Mouse (Mus musculus): ENCODE measurements around the gene Suco. TPM values are rescaled to one million over a fixed set of nuclear protein-coding genes. Genes with fewer than 3 reads are reported as not detected.
A peak's percentile ranks its signal among the peaks of the same experiment; 100 is the strongest.

Suco gene
- 32.3 and 42.3 TPM in 2 replicates for polyA plus RNA-seq (2014; fragmentation: Nextera tagmentation; extraction: Ambion mirVana)

GRCm38 (mm10) chr1:161876553-161877447, at the start of gene Suco:
Suco (minus strand) TSS chr1:161876682.
- peak within 1 kb of the TSS; percentile 93 for H3K9ac ChIP-seq (ENCODE audit: low read length)
- H3K27me3 ChIP-seq (ENCODE audit: control insufficient read depth, insufficient read depth, low read length), result no peaks in the 10 kb centered on the region
- ATAC-seq (ENCODE audit: insufficient number of reproducible peaks, low FRiP score, low TSS enrichment, low read depth) (peak; percentile 100), DNase-seq (ENCODE audit: low spot score) (peak; percentile 99)
- under 1% methylated on average over 51 of the region's 74 CpGs for WGBS
- H3K4me3 ChIP-seq (ENCODE audit: low read depth, low read length), result peak within 1 kb of the TSS; percentile 92
- H3K36me3 ChIP-seq (ENCODE audit: control insufficient read depth, insufficient read depth, low read length), result no peaks in the 10 kb centered on the region
- peak within 1 kb of the TSS; percentile 95 for H3K27ac ChIP-seq (replicated peaks; ENCODE audit: low read depth, low read length)
- no peaks in the 10 kb centered on the region for H3K9me3 ChIP-seq (ENCODE audit: control insufficient read depth, low read length)
- peak within 1 kb of the TSS; percentile 86 for H3K4me2 ChIP-seq (ENCODE audit: low read depth, severe bottlenecking)
- peaks cover 6% of the 10 kb centered on the region for H3K4me1 ChIP-seq (ENCODE audit: control insufficient read depth, insufficient read depth, low read length)

DNA sequence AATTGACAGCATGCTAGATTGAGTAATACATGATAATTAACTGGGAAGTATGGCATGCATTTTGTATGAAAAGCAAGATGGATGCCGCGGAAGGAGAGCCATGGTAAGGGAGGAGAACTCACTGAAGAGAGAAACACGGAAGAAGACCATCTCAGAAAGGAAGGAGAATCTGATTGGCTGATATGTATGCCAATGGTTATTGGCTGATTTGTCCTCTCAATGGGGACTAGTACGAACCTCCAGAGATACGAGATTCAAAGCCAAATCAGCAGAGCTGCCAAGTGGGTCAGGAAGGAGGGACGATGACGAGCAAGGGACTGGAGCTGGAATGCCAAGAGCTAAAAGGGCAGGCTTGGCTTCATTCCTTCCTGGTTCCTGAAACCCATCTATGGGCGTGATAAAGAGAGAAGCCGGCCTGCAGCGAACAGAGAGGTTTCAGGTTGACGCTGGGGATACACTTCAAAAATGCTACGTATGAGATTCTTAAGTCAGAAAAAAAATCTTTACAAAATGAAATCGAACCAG, 48.9 kb upstream of the Suco start:
- Histone ChIP-seq H3K27ac (replicated peaks; ENCODE audit: low read depth, low read length) (no peak overlapping the region), H3K36me3 (ENCODE audit: control insufficient read depth, insufficient read depth, low read length) (no peaks in the 10 kb centered on the region), H3K4me3 (ENCODE audit: low read depth, low read length) (no peak overlapping the region), H3K4me1 (ENCODE audit: control insufficient read depth, insufficient read depth, low read length) (no peaks in the 10 kb centered on the region), H3K9ac (ENCODE audit: low read length) (no peak overlapping the region), H3K4me2 (ENCODE audit: low read depth, severe bottlenecking) (no peak overlapping the region), H3K9me3 (ENCODE audit: control insufficient read depth, low read length) (no peaks in the 10 kb centered on the region), H3K27me3 (ENCODE audit: control insufficient read depth, insufficient read depth, low read length) (no peaks in the 10 kb centered on the region)
- no peak for DNase-seq (ENCODE audit: low spot score)
- ATAC-seq (ENCODE audit: insufficient number of reproducible peaks, low FRiP score, low TSS enrichment, low read depth), result no peak
- WGBS, result 91% methylated on average over 13 of the region's 13 CpGs

GRCm38 (mm10) chr1:161924321-161924720, 47.8 kb upstream of the Suco start:
- WGBS, result 82% methylated on average over 3 of the region's 3 CpGs
- no peak overlapping the region for H3K9ac ChIP-seq (ENCODE audit: low read length)
- no peak for ATAC-seq (ENCODE audit: insufficient number of reproducible peaks, low FRiP score, low TSS enrichment, low read depth)

DNA sequence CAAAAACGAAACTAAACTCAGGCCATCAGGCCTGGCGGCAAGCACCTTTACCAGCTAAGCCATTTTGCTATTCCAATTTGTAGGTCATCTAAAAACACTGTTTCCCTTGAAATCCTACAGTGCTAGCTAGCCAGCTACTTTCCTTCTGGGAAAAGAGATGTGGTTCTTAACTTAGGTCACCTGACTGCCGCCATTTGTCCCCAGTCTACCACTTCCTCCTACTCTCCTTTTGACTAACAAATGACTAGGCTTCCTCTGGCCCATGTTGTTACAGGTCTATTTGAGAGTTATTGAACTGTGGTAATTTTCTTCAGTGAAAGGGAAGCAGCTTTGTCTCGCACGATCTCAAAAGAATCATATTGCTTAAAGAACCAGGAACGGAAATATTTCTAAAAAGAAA, 45.4 kb upstream of the Suco start:
- Histone ChIP-seq H3K27me3 (ENCODE audit: control insufficient read depth, insufficient read depth, low read length) (no peaks in the 10 kb centered on the region), H3K9me3 (ENCODE audit: control insufficient read depth, low read length) (no peaks in the 10 kb centered on the region), H3K4me2 (ENCODE audit: low read depth, severe bottlenecking) (no peak overlapping the region), H3K36me3 (ENCODE audit: control insufficient read depth, insufficient read depth, low read length) (no peaks in the 10 kb centered on the region), H3K4me1 (ENCODE audit: control insufficient read depth, insufficient read depth, low read length) (peaks cover 5% of the 10 kb centered on the region; the same call in 1 of the 2 replicates), H3K4me3 (ENCODE audit: low read depth, low read length) (no peak overlapping the region), H3K9ac (ENCODE audit: low read length) (no peak overlapping the region), H3K27ac (replicated peaks; ENCODE audit: low read depth, low read length) (no peak overlapping the region)
- DNase-seq (ENCODE audit: low spot score) (no peak), ATAC-seq (ENCODE audit: insufficient number of reproducible peaks, low FRiP score, low TSS enrichment, low read depth) (no peak)
- 85% methylated on average over 6 of the region's 6 CpGs for WGBS

More at GRCm38 (mm10) chr1:161924321-161924720, 47.8 kb upstream of the Suco start:
- H3K27ac ChIP-seq (replicated peaks; ENCODE audit: low read depth, low read length), result no peak overlapping the region
- H3K4me2 ChIP-seq (ENCODE audit: low read depth, severe bottlenecking), result no peak overlapping the region
- H3K4me1 ChIP-seq (ENCODE audit: control insufficient read depth, insufficient read depth, low read length), result no peaks in the 10 kb centered on the region
- no peaks in the 10 kb centered on the region for H3K27me3 ChIP-seq (ENCODE audit: control insufficient read depth, insufficient read depth, low read length)
- H3K36me3 ChIP-seq (ENCODE audit: control insufficient read depth, insufficient read depth, low read length), result no peaks in the 10 kb centered on the region
- DNase-seq (ENCODE audit: low spot score), result no peak
- H3K4me3 ChIP-seq (ENCODE audit: low read depth, low read length), result no peak overlapping the region
- H3K9me3 ChIP-seq (ENCODE audit: control insufficient read depth, low read length), result no peaks in the 10 kb centered on the region

DNA sequence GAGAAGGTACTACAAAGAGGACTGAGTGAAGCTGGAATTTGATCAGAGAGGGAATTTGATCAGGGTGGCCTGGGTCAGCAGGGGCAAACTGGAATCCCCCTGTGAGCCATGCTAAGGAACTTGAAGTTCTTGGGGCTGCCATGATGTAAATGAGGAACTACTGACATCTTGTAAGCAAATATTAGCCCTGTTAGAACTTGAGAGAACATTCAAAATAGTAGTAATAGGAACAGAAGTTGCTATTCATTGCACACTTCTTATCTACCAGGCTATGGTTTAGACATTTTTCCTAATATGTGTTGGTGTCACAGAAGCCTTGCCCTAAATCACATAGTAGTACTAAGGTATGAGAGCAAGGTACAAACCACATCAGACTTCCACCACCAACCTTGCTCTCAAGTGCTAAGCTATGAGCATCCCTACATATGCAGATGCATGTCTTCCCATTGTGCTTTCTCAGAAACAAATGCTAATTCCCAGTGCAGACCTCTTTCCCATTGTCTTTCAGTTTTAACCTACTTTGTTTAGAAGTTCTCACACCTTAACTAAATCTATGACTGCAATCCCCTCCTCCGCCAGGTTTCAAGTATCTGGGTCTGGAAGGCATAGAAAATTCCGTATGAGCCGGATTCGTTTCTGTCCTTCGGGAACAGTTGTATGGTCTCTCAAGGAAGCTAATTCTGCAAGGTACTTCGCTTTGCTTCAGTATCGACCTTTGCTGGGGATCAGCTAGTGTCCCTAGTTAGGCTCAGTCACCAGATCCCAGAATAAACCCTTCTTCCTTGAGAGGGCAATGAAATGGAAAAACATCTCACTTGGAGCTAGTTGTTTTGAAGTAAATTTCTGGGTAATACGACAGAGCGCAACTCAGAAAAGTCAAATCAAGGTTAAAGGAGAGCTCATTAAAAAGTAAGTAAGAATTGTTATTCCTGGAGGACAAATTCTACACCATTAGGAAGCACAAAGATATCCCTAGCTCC, 44.3 kb upstream of the Suco start:
- DNase-seq (ENCODE audit: low spot score) (no peak), ATAC-seq (ENCODE audit: insufficient number of reproducible peaks, low FRiP score, low TSS enrichment, low read depth) (no peak)
- Histone ChIP-seq H3K27ac (replicated peaks; ENCODE audit: low read depth, low read length) (no peak overlapping the region), H3K4me1 (ENCODE audit: control insufficient read depth, insufficient read depth, low read length) (peaks cover 5% of the 10 kb centered on the region; the same call in 1 of the 2 replicates), H3K4me3 (ENCODE audit: low read depth, low read length) (no peak overlapping the region), H3K9ac (ENCODE audit: low read length) (no peak overlapping the region), H3K4me2 (ENCODE audit: low read depth, severe bottlenecking) (no peak overlapping the region), H3K36me3 (ENCODE audit: control insufficient read depth, insufficient read depth, low read length) (no peaks in the 10 kb centered on the region), H3K27me3 (ENCODE audit: control insufficient read depth, insufficient read depth, low read length) (no peaks in the 10 kb centered on the region), H3K9me3 (ENCODE audit: control insufficient read depth, low read length) (no peaks in the 10 kb centered on the region)
- WGBS, result 86% methylated on average over 9 of the region's 9 CpGs

GRCm38 (mm10) chr1:161919594-161919993, 43.1 kb upstream of the Suco start:
- no peak for DNase-seq (ENCODE audit: low spot score)
- no peak for ATAC-seq (ENCODE audit: insufficient number of reproducible peaks, low FRiP score, low TSS enrichment, low read depth)
- Histone ChIP-seq H3K9ac (ENCODE audit: low read length) (no peak overlapping the region), H3K4me2 (ENCODE audit: low read depth, severe bottlenecking) (no peak overlapping the region), H3K4me1 (ENCODE audit: control insufficient read depth, insufficient read depth, low read length) (peaks cover 5% of the 10 kb centered on the region; the same call in 1 of the 2 replicates), H3K36me3 (ENCODE audit: control insufficient read depth, insufficient read depth, low read length) (no peaks in the 10 kb centered on the region), H3K27me3 (ENCODE audit: control insufficient read depth, insufficient read depth, low read length) (no peaks in the 10 kb centered on the region), H3K9me3 (ENCODE audit: control insufficient read depth, low read length) (no peaks in the 10 kb centered on the region), H3K4me3 (ENCODE audit: low read depth, low read length) (no peak overlapping the region), H3K27ac (replicated peaks; ENCODE audit: low read depth, low read length) (no peak overlapping the region)
- 94% methylated on average over 2 of the region's 2 CpGs for WGBS

GRCm38 (mm10) chr1:161918682-161919372, 42.3 kb upstream of the Suco start:
- Histone ChIP-seq H3K9ac (ENCODE audit: low read length) (no peak overlapping the region), H3K4me3 (ENCODE audit: low read depth, low read length) (no peak overlapping the region), H3K4me1 (ENCODE audit: control insufficient read depth, insufficient read depth, low read length) (peaks cover 5% of the 10 kb centered on the region; the same call in 1 of the 2 replicates), H3K27ac (replicated peaks; ENCODE audit: low read depth, low read length) (no peak overlapping the region), H3K9me3 (ENCODE audit: control insufficient read depth, low read length) (no peaks in the 10 kb centered on the region), H3K4me2 (ENCODE audit: low read depth, severe bottlenecking) (no peak overlapping the region), H3K36me3 (ENCODE audit: control insufficient read depth, insufficient read depth, low read length) (no peaks in the 10 kb centered on the region), H3K27me3 (ENCODE audit: control insufficient read depth, insufficient read depth, low read length) (no peaks in the 10 kb centered on the region)
- no peak for DNase-seq (ENCODE audit: low spot score)
- ATAC-seq (ENCODE audit: insufficient number of reproducible peaks, low FRiP score, low TSS enrichment, low read depth), result 0 out of 2 replicates have a peak, but pooled peaks have one; percentile 29
- WGBS, result 51% methylated on average over 7 of the region's 7 CpGs

Data from limb, embryonic 11.5 days (tissue).